Mouse (Mus musculus) hindbrain, postnatal 0 days (tissue): Measurements from ENCODE around the gene Slc8a1. TPM values are rescaled to one million over a fixed set of nuclear protein-coding genes. Genes with fewer than 3 reads are reported as not detected.

Experiments used
- ATAC-seq: fragments of 200-750 bp; cut with Nextera tagmentation; 2 replicates; pipeline ENCODE4 v1.8.0; 2017; ENCODE audit warnings: mild to moderate bottlenecking, moderate TSS enrichment, moderate library complexity
- DNase-seq: peaks from one replicate; pipeline ENCODE4 v3.0.0-alpha.2; 2015; ENCODE audit warnings: low spot score
- H3K27ac ChIP-seq: fragments of 300-500 bp; sonication (generic); 2 replicates; pipeline ENCODE4 v1.5.1; 2014; ENCODE audit warnings: mild to moderate bottlenecking
- H3K27me3 ChIP-seq: fragments of 300-500 bp; sonication (generic); 2 replicates; pipeline ENCODE4 v1.6.1; 2014; ENCODE audit warnings: low read length, mixed read lengths; ENCODE audit not compliant: insufficient read depth
- H3K36me3 ChIP-seq: fragments of 300-500 bp; sonication (generic); 2 replicates; pipeline ENCODE4 v1.6.1; 2014; ENCODE audit warnings: low read length, mixed read lengths; ENCODE audit not compliant: insufficient read depth
- H3K4me1 ChIP-seq: fragments of 300-500 bp; sonication (generic); 2 replicates; pipeline ENCODE4 v1.6.1; 2014; ENCODE audit warnings: antibody characterized with exemption, low read length, mixed read lengths; ENCODE audit not compliant: insufficient read depth
- H3K4me2 ChIP-seq: fragments of 300-500 bp; sonication (generic); 2 replicates; pipeline ENCODE4 v1.6.1; 2014; ENCODE audit warnings: low read depth, mild to moderate bottlenecking, low read length, moderate library complexity, mixed read lengths
- H3K4me3 ChIP-seq: fragments of 300-500 bp; sonication (generic); 2 replicates; pipeline ENCODE4 v1.5.1; 2014; ENCODE audit warnings: low read length
- H3K9ac ChIP-seq: fragments of 300-500 bp; sonication (generic); replicated peaks from 2 replicates; pipeline ENCODE4 v1.6.1; 2014; ENCODE audit warnings: mild to moderate bottlenecking, low read length, moderate library complexity, mixed read lengths
- H3K9me3 ChIP-seq: fragments of 300-500 bp; sonication (generic); 2 replicates; pipeline ENCODE4 v1.6.1; 2016; ENCODE audit warnings: low read length, mixed read lengths
- CTCF ChIP-seq: IDR thresholded peaks from 2 replicates; pipeline ENCODE4 v1.5.1; 2016; ENCODE audit warnings: antibody characterized with exemption, control low read depth, low read depth
- WGBS: fragments of 180-500 bp; shearing (Covaris S2); extraction: QIAGEN DNeasy Blood & Tissue Kit; methylation state at CpG from one replicate; pipeline ENCODE4 v1.1.7; 2014; 5-methylcytosine and 5-hydroxymethylcytosine counted together
- polyA plus RNA-seq: library from polyadenylated mRNA; unstranded; fragments of >200 nt; fragmentation: Nextera tagmentation; extraction: Ambion mirVana; gene quantifications from 2 replicates; pipeline ENCODE4 v1.2.1, GENCODE M21; 2015
- total RNA-seq: library from RNA; depleted of rRNA; stranded (reverse); fragments of >200 nt; gene quantifications from 2 replicates; pipeline ENCODE4 v1.2.3, GENCODE M21; 2014

Gene Slc8a1
- total and polyA plus RNA-seq, 2 experiments from 2014 or later, result 21.3 to 121 TPM

- ATAC-seq, result peak; percentile 51; the same call in 1 of the 2 replicates
- Histone ChIP-seq H3K27ac (no peak overlapping the region), H3K9me3 (no peaks in the 10 kb centered on the region), H3K4me1 (no peaks in the 10 kb centered on the region), H3K4me3 (no peak overlapping the region), H3K27me3 (no peaks in the 10 kb centered on the region), H3K4me2 (no peak overlapping the region), H3K9ac (no peak overlapping the region), H3K36me3 (no peaks in the 10 kb centered on the region)
- no peak for TF ChIP-seq CTCF
- no peak for DNase-seq
- WGBS, result 44% methylated on average over 7 of the region's 7 CpGs
Observed at GRCm38 (mm10) chr17:81589791-81590190, 148.4 kb downstream of the Slc8a1 start.

DNA sequence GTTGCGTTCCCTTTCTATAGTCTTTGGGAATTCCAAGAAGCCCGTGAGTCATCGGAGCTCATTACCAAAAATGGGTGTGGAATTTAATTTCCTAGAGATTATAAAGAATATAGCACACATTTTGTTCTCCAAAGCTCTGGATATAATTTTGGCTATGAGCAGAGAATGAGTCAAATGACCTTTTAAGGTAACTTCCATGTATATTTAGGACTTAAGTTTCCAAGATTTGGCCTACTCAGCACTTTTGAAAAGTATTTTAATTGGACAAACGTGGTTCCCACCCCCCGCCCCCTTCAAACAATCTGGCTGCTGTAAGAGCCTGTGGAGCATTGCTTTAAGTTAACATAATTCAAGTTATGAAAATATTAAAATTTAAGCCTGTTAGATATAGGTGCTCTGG is 151.4 kb downstream of the Slc8a1 start:
- DNase-seq (no peak), ATAC-seq (no peak)
- TF ChIP-seq CTCF, result no peak
- Histone ChIP-seq H3K27ac (no peak overlapping the region), H3K4me3 (no peak overlapping the region), H3K27me3 (no peaks in the 10 kb centered on the region), H3K4me2 (no peak overlapping the region), H3K4me1 (no peaks in the 10 kb centered on the region), H3K9me3 (no peaks in the 10 kb centered on the region), H3K9ac (no peak overlapping the region), H3K36me3 (no peaks in the 10 kb centered on the region)
- 90% methylated on average over 5 of the region's 5 CpGs for WGBS

GRCm38 (mm10) chr17:81579728-81580425 is 158.3 kb downstream of the Slc8a1 start:
- H3K36me3 ChIP-seq, result no peaks in the 10 kb centered on the region
- no peak for DNase-seq
- no peak overlapping the region for H3K4me2 ChIP-seq
- no peak for ATAC-seq
- no peak overlapping the region for H3K4me3 ChIP-seq
- no peak overlapping the region for H3K27ac ChIP-seq
- no peaks in the 10 kb centered on the region for H3K4me1 ChIP-seq
- 80% methylated on average over 10 of the region's 10 CpGs for WGBS
- no peaks in the 10 kb centered on the region for H3K27me3 ChIP-seq
- H3K9ac ChIP-seq, result no peak overlapping the region
- no peak for TF ChIP-seq CTCF
- 0 out of 2 replicates have a peak, but pooled peaks cover 3% of the 10 kb centered on the region for H3K9me3 ChIP-seq

GRCm38 (mm10) chr17:81576893-81577292 is 161.3 kb downstream of the Slc8a1 start:
- ATAC-seq, result no peak
- H3K4me3 ChIP-seq, result no peak overlapping the region
- WGBS, result 89% methylated on average over 3 of the region's 3 CpGs

GRCm38 (mm10) chr17:81565634-81566372 is 172.4 kb downstream of the Slc8a1 start:
- DNase-seq, result no peak
- H3K9ac ChIP-seq, result no peak overlapping the region
- H3K4me1 ChIP-seq, result no peaks in the 10 kb centered on the region
- no peaks in the 10 kb centered on the region for H3K9me3 ChIP-seq
- no peaks in the 10 kb centered on the region for H3K36me3 ChIP-seq
- H3K4me3 ChIP-seq, result no peak overlapping the region
- 66% methylated on average over 9 of the region's 9 CpGs for WGBS
- no peak for TF ChIP-seq CTCF
- no peak overlapping the region for H3K4me2 ChIP-seq
- ATAC-seq, result no peak
- no peaks in the 10 kb centered on the region for H3K27me3 ChIP-seq
- no peak overlapping the region for H3K27ac ChIP-seq

More at GRCm38 (mm10) chr17:81576893-81577292, 161.3 kb downstream of the Slc8a1 start:
- no peak overlapping the region for H3K4me2 ChIP-seq
- no peak overlapping the region for H3K9ac ChIP-seq
- DNase-seq, result no peak
- no peak overlapping the region for H3K27ac ChIP-seq
- H3K9me3 ChIP-seq, result 0 out of 2 replicates have a peak, but pooled peaks cover 3% of the 10 kb centered on the region
- no peaks in the 10 kb centered on the region for H3K4me1 ChIP-seq
- no peak for TF ChIP-seq CTCF
- no peaks in the 10 kb centered on the region for H3K36me3 ChIP-seq
- H3K27me3 ChIP-seq, result no peaks in the 10 kb centered on the region

GRCm38 (mm10) chr17:81554052-81554734 is 184.0 kb downstream of the Slc8a1 start:
- H3K9me3 ChIP-seq, result no peaks in the 10 kb centered on the region
- no peaks in the 10 kb centered on the region for H3K36me3 ChIP-seq
- DNase-seq (no peak), ATAC-seq (no peak)
- 0 out of 2 replicates have a peak, but pooled peaks cover 4% of the 10 kb centered on the region for H3K4me1 ChIP-seq
- H3K4me3 ChIP-seq, result no peak overlapping the region
- H3K9ac ChIP-seq, result no peak overlapping the region
- 51% methylated on average over 6 of the region's 6 CpGs for WGBS
- H3K27ac ChIP-seq, result no peak overlapping the region
- no peak for TF ChIP-seq CTCF
- H3K27me3 ChIP-seq, result no peaks in the 10 kb centered on the region
- H3K4me2 ChIP-seq, result no peak overlapping the region
